Mouse (Mus musculus): ENCODE data around the gene Pex16. TPM values are rescaled to one million over a fixed set of nuclear protein-coding genes. Genes with fewer than 3 reads are reported as not detected.
A peak's percentile ranks its signal among the peaks of the same experiment; 100 is the strongest.

Pex16 gene
- polyA plus RNA-seq, 1 experiment from 2014 or later, result 35.0 TPM

- 77% methylated on average over 6 of the region's 6 CpGs for WGBS
- H3K27me3 ChIP-seq, result no peaks in the 10 kb centered on the region
- peaks cover 81% of the 10 kb centered on the region for H3K36me3 ChIP-seq
- no peak overlapping the region for H3K27ac ChIP-seq (replicated peaks)
- no peak overlapping the region for H3K4me3 ChIP-seq
- no peak overlapping the region for H3K4me2 ChIP-seq
- no peak overlapping the region for H3K9ac ChIP-seq
- no peak for ATAC-seq (ENCODE audit: low read depth)
- no peaks in the 10 kb centered on the region for H3K9me3 ChIP-seq
- 0 out of 2 replicates have a peak, but pooled peaks cover 6% of the 10 kb centered on the region for H3K4me1 ChIP-seq (replicated peaks)
Observed at GRCm38 (mm10) chr2:92354224-92354623, 20.3 kb upstream of the Pex16 start.

GRCm38 (mm10) chr2:92359301-92359700, 15.2 kb upstream of the Pex16 start:
- H3K36me3 ChIP-seq, result peaks cover 76% of the 10 kb centered on the region

GRCm38 (mm10) chr2:92360186-92360823, 14.2 kb upstream of the Pex16 start:
- Histone ChIP-seq H3K4me1 (replicated peaks) (peaks cover 15% of the 10 kb centered on the region), H3K36me3 (peaks cover 78% of the 10 kb centered on the region), H3K27ac (replicated peaks) (peak overlapping the region; percentile 83), H3K9me3 (no peaks in the 10 kb centered on the region), H3K9ac (no peak overlapping the region), H3K4me3 (no peak overlapping the region), H3K4me2 (no peak overlapping the region), H3K27me3 (no peaks in the 10 kb centered on the region)
- WGBS, result 54% methylated on average over 25 of the region's 25 CpGs
- ATAC-seq (ENCODE audit: low read depth), result peak; percentile 86

More at GRCm38 (mm10) chr2:92359301-92359700, 15.2 kb upstream of the Pex16 start:
- 87% methylated on average over 2 of the region's 2 CpGs for WGBS
- Histone ChIP-seq H3K9me3 (no peaks in the 10 kb centered on the region), H3K9ac (no peak overlapping the region), H3K4me3 (no peak overlapping the region), H3K4me1 (replicated peaks) (peaks cover 15% of the 10 kb centered on the region), H3K27me3 (no peaks in the 10 kb centered on the region), H3K4me2 (no peak overlapping the region), H3K27ac (replicated peaks) (no peak overlapping the region)
- no peak for ATAC-seq (ENCODE audit: low read depth)

GRCm38 (mm10) chr2:92360893-92361292, 13.6 kb upstream of the Pex16 start:
- peak overlapping the region; percentile 83 for H3K27ac ChIP-seq (replicated peaks)

GRCm38 (mm10) chr2:92361795-92362194, 12.7 kb upstream of the Pex16 start:
- Histone ChIP-seq H3K4me3 (no peak overlapping the region), H3K27ac (replicated peaks) (no peak overlapping the region), H3K9me3 (no peaks in the 10 kb centered on the region), H3K27me3 (no peaks in the 10 kb centered on the region), H3K4me1 (replicated peaks) (peaks cover 15% of the 10 kb centered on the region), H3K9ac (no peak overlapping the region), H3K4me2 (no peak overlapping the region), H3K36me3 (peaks cover 68% of the 10 kb centered on the region)
- 87% methylated on average over 8 of the region's 8 CpGs for WGBS
- ATAC-seq (ENCODE audit: low read depth), result no peak

More at GRCm38 (mm10) chr2:92360893-92361292, 13.6 kb upstream of the Pex16 start:
- no peaks in the 10 kb centered on the region for H3K27me3 ChIP-seq
- ATAC-seq (ENCODE audit: low read depth), result peak; percentile 72
- H3K36me3 ChIP-seq, result peaks cover 74% of the 10 kb centered on the region
- H3K4me2 ChIP-seq, result no peak overlapping the region
- H3K4me3 ChIP-seq, result no peak overlapping the region
- peaks cover 15% of the 10 kb centered on the region for H3K4me1 ChIP-seq (replicated peaks)
- no peaks in the 10 kb centered on the region for H3K9me3 ChIP-seq
- no peak overlapping the region for H3K9ac ChIP-seq
- WGBS, result 13% methylated on average over 12 of the region's 12 CpGs

GRCm38 (mm10) chr2:92362571-92363228, 11.8 kb upstream of the Pex16 start:
- 95% methylated on average over 6 of the region's 6 CpGs for WGBS
- Histone ChIP-seq H3K9me3 (no peaks in the 10 kb centered on the region), H3K27me3 (no peaks in the 10 kb centered on the region), H3K4me1 (replicated peaks) (peaks cover 15% of the 10 kb centered on the region), H3K9ac (no peak overlapping the region), H3K36me3 (peaks cover 59% of the 10 kb centered on the region), H3K4me2 (no peak overlapping the region), H3K27ac (replicated peaks) (no peak overlapping the region), H3K4me3 (no peak overlapping the region)
- no peak for ATAC-seq (ENCODE audit: low read depth)

GRCm38 (mm10) chr2:92364086-92364485, 10.4 kb upstream of the Pex16 start:
- Histone ChIP-seq H3K4me1 (replicated peaks) (peaks cover 15% of the 10 kb centered on the region), H3K27ac (replicated peaks) (no peak overlapping the region), H3K36me3 (peaks cover 45% of the 10 kb centered on the region), H3K27me3 (peaks cover 5% of the 10 kb centered on the region), H3K9me3 (no peaks in the 10 kb centered on the region), H3K4me3 (no peak overlapping the region), H3K9ac (no peak overlapping the region), H3K4me2 (no peak overlapping the region)
- 92% methylated on average over 4 of the region's 4 CpGs for WGBS
- ATAC-seq (ENCODE audit: low read depth), result no peak

- Histone ChIP-seq H3K36me3 (peaks cover 30% of the 10 kb centered on the region), H3K27me3 (peaks cover 20% of the 10 kb centered on the region), H3K4me3 (no peak overlapping the region), H3K9me3 (no peaks in the 10 kb centered on the region), H3K4me1 (replicated peaks) (peaks cover 10% of the 10 kb centered on the region), H3K4me2 (no peak overlapping the region), H3K9ac (no peak overlapping the region), H3K27ac (replicated peaks) (no peak overlapping the region)
- ATAC-seq (ENCODE audit: low read depth), result no peak
- 91% methylated on average over 10 of the region's 10 CpGs for WGBS
Observed at GRCm38 (mm10) chr2:92365568-92365967, 8.9 kb upstream of the Pex16 start.

- Histone ChIP-seq H3K4me3 (no peak overlapping the region), H3K9me3 (no peaks in the 10 kb centered on the region), H3K27me3 (peaks cover 40% of the 10 kb centered on the region), H3K27ac (replicated peaks) (no peak overlapping the region), H3K36me3 (peaks cover 22% of the 10 kb centered on the region), H3K4me2 (no peak overlapping the region), H3K4me1 (replicated peaks) (peaks cover 25% of the 10 kb centered on the region), H3K9ac (no peak overlapping the region)
- no peak for ATAC-seq (ENCODE audit: low read depth)
- 42% methylated on average over 20 of the region's 20 CpGs for WGBS
Observed at GRCm38 (mm10) chr2:92367383-92368029, 7.0 kb upstream of the Pex16 start.

GRCm38 (mm10) chr2:92370375-92370774, 4.1 kb upstream of the Pex16 start:
- Histone ChIP-seq H3K4me2 (peak overlapping the region; percentile 54), H3K9ac (peak overlapping the region; percentile 60), H3K27me3 (peaks cover 41% of the 10 kb centered on the region), H3K9me3 (no peaks in the 10 kb centered on the region), H3K4me1 (replicated peaks) (peaks cover 46% of the 10 kb centered on the region), H3K36me3 (no peaks in the 10 kb centered on the region), H3K27ac (replicated peaks) (no peak overlapping the region), H3K4me3 (peak overlapping the region; percentile 30)
- no peak for ATAC-seq (ENCODE audit: low read depth)
- 15% methylated on average over 19 of the region's 19 CpGs for WGBS

- H3K4me1 ChIP-seq (replicated peaks), result peaks cover 52% of the 10 kb centered on the region
- 2% methylated on average over 45 of the region's 45 CpGs for WGBS
- ATAC-seq (ENCODE audit: low read depth), result no peak
Observed at GRCm38 (mm10) chr2:92370821-92371805, 3.4 kb upstream of the Pex16 start.

More at GRCm38 (mm10) chr2:92370821-92371805, 3.4 kb upstream of the Pex16 start:
- H3K9me3 ChIP-seq, result no peaks in the 10 kb centered on the region
- H3K36me3 ChIP-seq, result no peaks in the 10 kb centered on the region
- peak overlapping the region; percentile 30 for H3K4me3 ChIP-seq
- no peak overlapping the region for H3K27ac ChIP-seq (replicated peaks)
- peaks cover 41% of the 10 kb centered on the region for H3K27me3 ChIP-seq
- peak overlapping the region; percentile 54 for H3K4me2 ChIP-seq
- peak overlapping the region; percentile 60 for H3K9ac ChIP-seq
